In genomic region chr1:178360702-178361101, GRCm38 (mm10) we compare ENCODE assay signal across 13 mouse cellular contexts. TPM values are rescaled to one million over a fixed set of nuclear protein-coding genes. Genes with fewer than 3 reads are reported as not detected.
A peak's percentile ranks its signal among the peaks of the same experiment; 100 is the strongest.
DNase-seq lines count a peak whose midpoint lies in the region; TF ChIP-seq lines count a peak whose summit lies in the region.
"Had no signal": no experiment of that assay in that cellular context is flagged by ENCODE, and none has a peak within 500 bp of the region (broad histone marks: within the 10 kb centered on the region; RNA-seq: fewer than 3 reads in every experiment).

No protein-coding gene starts in this region.

- no peak for TF ChIP-seq EP300 in heart, adult 2 months (IDR thresholded peaks at IDR 0.05; ENCODE audit: insufficient read depth, low read depth, low read length)

- H3K4me1 ChIP-seq in heart, adult 2 months (ENCODE audit: control insufficient read depth, insufficient read depth, low read length): peaks cover 4% of the 10 kb centered on the region
- no peaks in the 10 kb centered on the region for H3K4me1 ChIP-seq in thymus, adult 2 months (replicated peaks; ENCODE audit: control insufficient read depth, insufficient read depth, low read length)
- H3K4me1 ChIP-seq: limb, embryonic 10.5 days had no signal

- no peak overlapping the region for H3K9ac ChIP-seq in heart, adult 2 months (ENCODE audit: low read depth, low read length)
- H3K9ac ChIP-seq: liver, embryonic 14.5 days had no signal

- no peaks in the 10 kb centered on the region for H3K36me3 ChIP-seq in heart, adult 2 months (ENCODE audit: control insufficient read depth, insufficient read depth, low read length)
- H3K36me3 ChIP-seq in thymus, adult 2 months (ENCODE audit: control insufficient read depth, insufficient read depth, low read length): no peaks in the 10 kb centered on the region
- H3K36me3 ChIP-seq: limb, embryonic 10.5 days had no signal

- 81% methylated on average over 2 of the region's 2 CpGs for WGBS in heart, adult 2 months
- 59% methylated on average over 2 of the region's 2 CpGs for WGBS in thymus, adult 2 months

- H3K79me2 ChIP-seq in heart, adult 2 months (replicated peaks; ENCODE audit: control insufficient read depth, insufficient read depth, low read length): no peaks in the 10 kb centered on the region

- DNase-seq in heart, adult 2 months: no peak
- no peak for DNase-seq in heart, postnatal 14 days
- peak; percentile 16 for DNase-seq in thymus, adult 2 months
- no peak for DNase-seq in thymus, adult 18-20 months
- peak; percentile 19 for DNase-seq in NIH3T3 (ENCODE audit: low read depth)
- DNase-seq in retina, postnatal 1 day: peak; percentile 12
- DNase-seq in spleen, postnatal 36 days (ENCODE audit: low spot score in 2 of 2): no peak
- no peak for DNase-seq in right cerebral cortex, postnatal 14 days
- DNase-seq: heart, postnatal 10 days; kidney, postnatal 10 days had no signal

- H3K4me3 ChIP-seq in heart, adult 2 months: no peak overlapping the region
- no peak overlapping the region for H3K4me3 ChIP-seq in thymus, adult 2 months (ENCODE audit: control insufficient read depth, insufficient read depth, low read length)
- H3K4me3 ChIP-seq: limb, embryonic 10.5 days; megakaryocyte, embryonic 14.5 days had no signal

- H3K27ac ChIP-seq in heart, adult 2 months: no peak overlapping the region
- H3K27ac ChIP-seq in thymus, adult 2 months (ENCODE audit: control insufficient read depth, insufficient read depth, low read length): no peak overlapping the region
- H3K27ac ChIP-seq: limb, embryonic 10.5 days; liver, embryonic 14.5 days had no signal

- no peak for TF ChIP-seq POLR2A in heart, adult 2 months (IDR thresholded peaks at IDR 0.05; ENCODE audit: insufficient read depth, low read depth, low read length)
- no peak for TF ChIP-seq POLR2A in thymus, adult 2 months (IDR thresholded peaks at IDR 0.05; ENCODE audit: control insufficient read depth, extremely low read depth, insufficient read depth, low read length, poor library complexity)

- H3K27me3 ChIP-seq in heart, adult 2 months (ENCODE audit: control insufficient read depth, insufficient read depth, low read length): no peaks in the 10 kb centered on the region
- no peaks in the 10 kb centered on the region for H3K27me3 ChIP-seq in thymus, adult 2 months (ENCODE audit: control insufficient read depth, insufficient read depth, low read length)

- TF ChIP-seq CTCF in heart, adult 2 months (IDR thresholded peaks at IDR 0.05): peak; percentile 41
- no peak for TF ChIP-seq CTCF in thymus, adult 2 months (IDR thresholded peaks at IDR 0.05; ENCODE audit: borderline replicate concordance, control insufficient read depth, extremely low read depth, insufficient read depth, low read length, poor library complexity)

- intact Hi-C loops in heart, adult 2 months (cut with DNase I): no loop called here
- intact Hi-C loops in heart, postnatal 14 days (cut with DNase I): no loop called here

RNA-seq across cellular contexts. Expression of gene Hnrnpu, which starts 23.1 kb away (rescaled TPM):
- 100 to 1,000 TPM; 167 to 176 TPM for total RNA-seq in heart, adult 2 months (2021)
- polyA plus RNA-seq in heart, adult 2 months (2012; rRNA removed): 27.3 and 52.4 TPM in 2 replicates
- total RNA-seq in heart, postnatal 14 days (2021): 100 to 1,000 TPM; 212 to 218 TPM
- 112 and 127 TPM in 2 replicates for polyA plus RNA-seq in thymus, adult 2 months (2012; rRNA removed)

RNA-seq across cellular contexts. Expression of gene Cox20, which starts 41.8 kb away (rescaled TPM):
- 100 to 1,000 TPM; 102 to 105 TPM for total RNA-seq in heart, adult 2 months (2021)
- 54.7 and 107 TPM in 2 replicates for polyA plus RNA-seq in heart, adult 2 months (2012; rRNA removed)
- total RNA-seq in heart, postnatal 14 days (2021): 100 to 1,000 TPM; 111 to 119 TPM
- 16.2 and 19.2 TPM in 2 replicates for polyA plus RNA-seq in thymus, adult 2 months (2012; rRNA removed)

RNA-seq across cellular contexts. Expression of gene Efcab2, which starts 45.2 kb away (rescaled TPM):
- 100 to 1,000 TPM in 1 of 2 experiments, 10 to 100 TPM in 1; 94.1 to 112 TPM for total RNA-seq in heart, adult 2 months (2021)
- polyA plus RNA-seq in heart, adult 2 months (2012; rRNA removed): 11.4 and 32.0 TPM in 2 replicates
- total RNA-seq in heart, postnatal 14 days (2021): 10 to 100 TPM; 49.9 to 50.0 TPM
- 0.13 and 0.49 TPM in 2 replicates for polyA plus RNA-seq in thymus, adult 2 months (2012; rRNA removed)

Comparison
In these comparisons a context has a peak if more than half of its experiments do, and no peak if none do; other contexts are left out.
1. DNase-seq: peak in thymus, adult 2 months (single experiment), NIH3T3 (single experiment) and retina, postnatal 1 day (single experiment); none in heart, adult 2 months (0 of 2), heart, postnatal 14 days (0 of 2), thymus, adult 18-20 months (0 of 2), spleen, postnatal 36 days (0 of 2) and right cerebral cortex, postnatal 14 days (single experiment).